Mouse (Mus musculus) limb, embryonic 14.5 days (tissue): ENCODE data around the gene Gramd1b. TPM values are rescaled to one million over a fixed set of nuclear protein-coding genes. Genes with fewer than 3 reads are reported as not detected.

Experiments
- ATAC-seq: fragments of 200-750 bp; cut with Nextera tagmentation; 2 replicates; pipeline ENCODE4 v1.8.0; 2017; ENCODE audit warnings: low read depth, moderate number of reproducible peaks, moderate TSS enrichment; ENCODE audit not compliant: low FRiP score
- DNase-seq: peaks from one replicate; pipeline ENCODE4 v3.0.0-alpha.2; 2015; ENCODE audit warnings: low spot score
- H3K27ac ChIP-seq: fragments of 300-500 bp; sonication (generic); replicated peaks from 2 replicates; pipeline ENCODE4 v1.5.1; 2014; ENCODE audit warnings: low read depth, mild to moderate bottlenecking, low read length, moderate library complexity, mixed read lengths
- H3K27me3 ChIP-seq: fragments of 300-500 bp; sonication (generic); 2 replicates; pipeline ENCODE4 v1.6.1; 2014; ENCODE audit warnings: low read length, mixed read lengths; ENCODE audit not compliant: control insufficient read depth, insufficient read depth
- H3K36me3 ChIP-seq: fragments of 300-500 bp; sonication (generic); 2 replicates; pipeline ENCODE4 v1.6.1; 2014; ENCODE audit warnings: mild to moderate bottlenecking, low read length, moderate library complexity, mixed read lengths; ENCODE audit not compliant: control insufficient read depth, insufficient read depth
- H3K4me1 ChIP-seq: fragments of 300-500 bp; sonication (generic); 2 replicates; pipeline ENCODE4 v1.6.1; 2014; ENCODE audit warnings: antibody characterized with exemption, low read length, mixed read lengths; ENCODE audit not compliant: control insufficient read depth, insufficient read depth
- H3K4me2 ChIP-seq: fragments of 300-500 bp; sonication (generic); replicated peaks from 2 replicates; pipeline ENCODE4 v1.6.1; 2014; ENCODE audit warnings: low read depth, mild to moderate bottlenecking, low read length, moderate library complexity; ENCODE audit not compliant: severe bottlenecking
- H3K4me3 ChIP-seq: fragments of 300-500 bp; sonication (generic); replicated peaks from 2 replicates; pipeline ENCODE4 v1.5.1; 2014; ENCODE audit warnings: low read length
- H3K9ac ChIP-seq: fragments of 300-500 bp; sonication (generic); 2 replicates; pipeline ENCODE4 v1.6.1; 2014; ENCODE audit warnings: mild to moderate bottlenecking, low read depth, low read length, moderate library complexity; ENCODE audit not compliant: severe bottlenecking
- H3K9me3 ChIP-seq: fragments of 300-500 bp; sonication (generic); 2 replicates; pipeline ENCODE4 v1.6.1; 2016; ENCODE audit warnings: low read length; ENCODE audit not compliant: control insufficient read depth
- POLR2A ChIP-seq: fragments of 200-500 bp; IDR thresholded peaks from 2 replicates; pipeline ENCODE4 v1.8.0; 2012; ENCODE audit warnings: inconsistent platforms, mild to moderate bottlenecking, moderate library complexity, borderline replicate concordance; ENCODE audit not compliant: insufficient read depth, insufficient read length; ENCODE audit errors: extremely low read depth
- WGBS: fragments of 180-500 bp; shearing (Covaris S2); extraction: QIAGEN DNeasy Blood & Tissue Kit; methylation state at CpG from one replicate; pipeline ENCODE4 v1.1.7; 2014; 5-methylcytosine and 5-hydroxymethylcytosine counted together
- polyA plus RNA-seq, 2 experiments: library from polyadenylated mRNA; depleted of rRNA in 1 of 2; stranded (reverse) in 1 of 2; unstranded in 1 of 2; fragments of >200 nt; fragmentation: Nextera tagmentation in 1 of 2; extraction: Ambion mirVana in 1 of 2; gene quantifications; 2 replicates each; pipeline versions ENCODE4 v1.2.1 to v1.2.3; 2012 to 2014

Gramd1b gene
- polyA plus RNA-seq, 2 experiments, result 3.6 to 11.3 TPM

- Histone ChIP-seq H3K4me2 (no peak overlapping the region), H3K27me3 (no peaks in the 10 kb centered on the region), H3K36me3 (no peaks in the 10 kb centered on the region), H3K27ac (no peak overlapping the region), H3K4me1 (no peaks in the 10 kb centered on the region), H3K9me3 (no peaks in the 10 kb centered on the region), H3K4me3 (no peak overlapping the region), H3K9ac (no peak overlapping the region)
- ATAC-seq (no peak), DNase-seq (no peak)
- TF ChIP-seq POLR2A, result no peak
- WGBS, result 86% methylated on average over 6 of the region's 6 CpGs
These were observed 131.7 kb downstream of the Gramd1b start for GRCm38 (mm10) chr9:40399359-40399932.

- no peak for DNase-seq
These were observed 133.5 kb downstream of the Gramd1b start for GRCm38 (mm10) chr9:40397471-40398245.

DNA sequence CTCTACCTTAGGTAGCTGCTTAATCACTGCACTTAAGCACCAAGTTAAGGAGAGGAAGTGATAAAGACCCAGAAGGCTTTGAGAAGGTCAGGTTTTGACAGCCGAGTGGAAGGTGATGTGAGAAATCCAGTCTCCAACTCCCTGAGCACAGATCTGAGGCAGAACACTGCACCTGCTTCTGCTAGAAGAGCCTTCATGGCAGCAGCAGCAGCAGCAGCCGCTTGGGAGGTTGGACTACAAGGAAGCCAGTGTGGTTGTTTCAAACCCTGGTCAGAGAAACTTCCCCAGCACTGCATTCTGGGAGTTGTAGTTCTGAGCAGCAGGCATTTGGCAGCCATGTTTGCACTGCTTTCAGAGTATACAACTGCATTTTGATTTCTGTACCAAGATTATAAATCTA lies 134.1 kb downstream of the Gramd1b start:
- peaks cover 4% of the 10 kb centered on the region for H3K4me1 ChIP-seq
- H3K27ac ChIP-seq, result no peak overlapping the region
- 0 out of 2 replicates have a peak overlapping the region, but pooled peaks have one; percentile 14 for H3K4me3 ChIP-seq
- no peaks in the 10 kb centered on the region for H3K9me3 ChIP-seq
- H3K36me3 ChIP-seq, result no peaks in the 10 kb centered on the region
- WGBS, result 17% methylated on average over 2 of the region's 2 CpGs
- TF ChIP-seq POLR2A, result no peak
- peak overlapping the region; percentile 23 for H3K4me2 ChIP-seq
- H3K9ac ChIP-seq, result peak overlapping the region; percentile 13; the same call in 1 of the 2 replicates
- ATAC-seq (peak; percentile 71; the same call in 1 of the 2 replicates), DNase-seq (peak; percentile 84)
- H3K27me3 ChIP-seq, result no peaks in the 10 kb centered on the region

More at GRCm38 (mm10) chr9:40397471-40398245, 133.5 kb downstream of the Gramd1b start:
- Histone ChIP-seq H3K4me3 (no peak overlapping the region), H3K27me3 (no peaks in the 10 kb centered on the region), H3K9ac (no peak overlapping the region), H3K9me3 (no peaks in the 10 kb centered on the region), H3K4me1 (no peaks in the 10 kb centered on the region), H3K4me2 (no peak overlapping the region), H3K27ac (no peak overlapping the region), H3K36me3 (no peaks in the 10 kb centered on the region)
- TF ChIP-seq POLR2A, result no peak
- ATAC-seq, result no peak
- WGBS, result 81% methylated on average over 7 of the region's 7 CpGs

- Histone ChIP-seq H3K4me3 (no peak overlapping the region), H3K27ac (no peak overlapping the region), H3K9ac (no peak overlapping the region), H3K27me3 (no peaks in the 10 kb centered on the region), H3K36me3 (no peaks in the 10 kb centered on the region), H3K9me3 (no peaks in the 10 kb centered on the region), H3K4me1 (peaks cover 7% of the 10 kb centered on the region), H3K4me2 (no peak overlapping the region)
- DNase-seq (no peak), ATAC-seq (no peak)
- no peak for TF ChIP-seq POLR2A
- 83% methylated on average over 2 of the region's 2 CpGs for WGBS
These were observed 135.0 kb downstream of the Gramd1b start for GRCm38 (mm10) chr9:40396171-40396570.

- no peak for TF ChIP-seq POLR2A
- DNase-seq (peak; percentile 65), ATAC-seq (peak; percentile 83)
- Histone ChIP-seq H3K9ac (peak overlapping the region; percentile 36), H3K4me3 (peak overlapping the region; percentile 7; the same call in 1 of the 2 replicates), H3K4me2 (peak overlapping the region; percentile 42), H3K4me1 (peaks cover 7% of the 10 kb centered on the region), H3K27ac (peak overlapping the region; percentile 58), H3K27me3 (no peaks in the 10 kb centered on the region), H3K9me3 (no peaks in the 10 kb centered on the region), H3K36me3 (no peaks in the 10 kb centered on the region)
- 24% methylated on average over 20 of the region's 20 CpGs for WGBS
These were observed 139.1 kb downstream of the Gramd1b start for GRCm38 (mm10) chr9:40391852-40392695.
